Mouse (Mus musculus): ENCODE results near the gene Clec2l.

Gene Clec2l

GRCm38 (mm10) chr6:38671270-38671669, 8.4 kb downstream of the Clec2l start:
- DNase-seq = no peak

- DNase-seq = no peak
These were observed 9.1 kb downstream of the Clec2l start for GRCm38 (mm10) chr6:38672011-38672410.

- DNase-seq = no peak
These were observed 13.3 kb downstream of the Clec2l start for GRCm38 (mm10) chr6:38676217-38676616.

GRCm38 (mm10) chr6:38676723-38677122, 13.9 kb downstream of the Clec2l start:
- DNase-seq = no peak

- no peak for DNase-seq
These were observed 14.8 kb downstream of the Clec2l start for GRCm38 (mm10) chr6:38677629-38678028.

- no peak for DNase-seq
These were observed 19.7 kb downstream of the Clec2l start for GRCm38 (mm10) chr6:38682532-38682931.

- DNase-seq = peak; percentile 57 to 62
These were observed 24.3 kb downstream of the Clec2l start for GRCm38 (mm10) chr6:38687216-38687615.

- DNase-seq = no peak
These were observed 26.0 kb downstream of the Clec2l start for GRCm38 (mm10) chr6:38688841-38689240.

- no peak for DNase-seq
These were observed 27.7 kb downstream of the Clec2l start for GRCm38 (mm10) chr6:38690615-38691014.

- no peak for DNase-seq
These were observed 28.2 kb downstream of the Clec2l start for GRCm38 (mm10) chr6:38691052-38691451.

- no peak for DNase-seq
These were observed 29.7 kb downstream of the Clec2l start for GRCm38 (mm10) chr6:38692556-38692955.

- DNase-seq = peak; percentile 80 to 85
These were observed 32.6 kb downstream of the Clec2l start for GRCm38 (mm10) chr6:38695380-38696054.

- no peak for DNase-seq
These were observed 33.7 kb downstream of the Clec2l start for GRCm38 (mm10) chr6:38696570-38696969.

- DNase-seq = no peak
These were observed 35.5 kb downstream of the Clec2l start for GRCm38 (mm10) chr6:38698233-38698889.

- no peak for DNase-seq
These were observed 38.6 kb downstream of the Clec2l start for GRCm38 (mm10) chr6:38701421-38701820.

- DNase-seq = no peak
These were observed 40.0 kb downstream of the Clec2l start for GRCm38 (mm10) chr6:38702810-38703399.

GRCm38 (mm10) chr6:38703526-38703925, 40.7 kb downstream of the Clec2l start:
- DNase-seq = no peak

GRCm38 (mm10) chr6:38704264-38704984, 41.6 kb downstream of the Clec2l start:
- no peak for DNase-seq

- DNase-seq = no peak
These were observed 47.6 kb downstream of the Clec2l start for GRCm38 (mm10) chr6:38710449-38710848.

- DNase-seq = no peak
These were observed 51.4 kb downstream of the Clec2l start for GRCm38 (mm10) chr6:38713957-38714898.

- DNase-seq = no peak
These were observed 53.0 kb downstream of the Clec2l start for GRCm38 (mm10) chr6:38715881-38716280.

GRCm38 (mm10) chr6:38718625-38719024, 55.8 kb downstream of the Clec2l start:
- no peak for DNase-seq

Data from cerebellum, postnatal 36 days (tissue).